Mouse (Mus musculus) erythroblast, embryonic 14.5 days (primary cell): ENCODE results near the gene Dop1b. TPM values are rescaled to one million over a fixed set of nuclear protein-coding genes. Genes with fewer than 3 reads are reported as not detected.
A peak's percentile ranks its signal among the peaks of the same experiment; 100 is the strongest.

Source experiments
- H3K27me3 ChIP-seq: 2 replicates; pipeline ENCODE4 v1.6.1; 2012; ENCODE audit warnings: inconsistent platforms; ENCODE audit not compliant: control insufficient read depth
- H3K36me3 ChIP-seq: 2 replicates; pipeline ENCODE4 v1.6.1; 2012; ENCODE audit warnings: mild to moderate bottlenecking, inconsistent platforms; ENCODE audit not compliant: control insufficient read depth
- H3K4me1 ChIP-seq: 2 replicates; pipeline ENCODE4 v1.6.1; 2012; ENCODE audit warnings: inconsistent platforms; ENCODE audit not compliant: control insufficient read depth
- H3K4me3 ChIP-seq: replicated peaks from 2 replicates; pipeline ENCODE3; 2012; ENCODE audit warnings: moderate library complexity, mild to moderate bottlenecking, inconsistent platforms
- H3K9me3 ChIP-seq: 2 replicates; pipeline ENCODE4 v1.6.1; 2012; ENCODE audit warnings: low read length, inconsistent platforms, mixed read lengths; ENCODE audit not compliant: control insufficient read depth
- GATA1 ChIP-seq: IDR thresholded peaks from 2 replicates; pipeline ENCODE4 v1.6.1; 2012; ENCODE audit warnings: low read length, inconsistent platforms, mixed read lengths
- TAL1 ChIP-seq: IDR thresholded peaks from 3 replicates; pipeline ENCODE4 v1.6.1; 2012; ENCODE audit warnings: low read length, inconsistent platforms, mixed read lengths
- polyA plus RNA-seq: library from polyadenylated mRNA; stranded (reverse); fragments of >175 nt; gene quantifications from 2 replicates; pipeline ENCODE4 v1.2.3, GENCODE M21; 2012

Gene Dop1b
- polyA plus RNA-seq, 1 experiment: 2.8 TPM

DNA sequence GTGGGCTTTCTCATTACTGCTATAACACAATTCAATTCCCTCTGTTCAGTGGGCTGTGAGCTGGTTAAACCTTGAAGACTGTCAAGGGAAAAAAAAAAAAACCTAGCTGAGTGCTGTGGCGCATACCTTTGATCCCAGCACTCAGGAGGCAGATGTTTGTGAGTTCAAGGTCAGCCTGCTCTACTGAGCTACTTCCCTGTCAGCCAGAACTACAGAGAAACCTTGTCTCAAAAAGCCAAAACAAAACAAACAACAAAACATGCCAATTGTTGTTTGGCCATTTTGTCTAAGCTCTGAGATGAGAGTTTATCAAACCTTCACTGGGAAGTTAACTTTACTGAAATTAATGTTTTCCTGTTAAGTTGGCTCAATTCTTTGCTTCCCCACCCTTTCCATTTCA, 2.5 kb upstream of the Dop1b start:
- Histone ChIP-seq H3K9me3 (no peaks in the 10 kb centered on the region), H3K4me1 (peaks cover 37% of the 10 kb centered on the region), H3K4me3 (no peak overlapping the region), H3K27me3 (no peaks in the 10 kb centered on the region), H3K36me3 (no peaks in the 10 kb centered on the region)
- no peak for TF ChIP-seq TAL1
- TF ChIP-seq GATA1: no peak

DNA sequence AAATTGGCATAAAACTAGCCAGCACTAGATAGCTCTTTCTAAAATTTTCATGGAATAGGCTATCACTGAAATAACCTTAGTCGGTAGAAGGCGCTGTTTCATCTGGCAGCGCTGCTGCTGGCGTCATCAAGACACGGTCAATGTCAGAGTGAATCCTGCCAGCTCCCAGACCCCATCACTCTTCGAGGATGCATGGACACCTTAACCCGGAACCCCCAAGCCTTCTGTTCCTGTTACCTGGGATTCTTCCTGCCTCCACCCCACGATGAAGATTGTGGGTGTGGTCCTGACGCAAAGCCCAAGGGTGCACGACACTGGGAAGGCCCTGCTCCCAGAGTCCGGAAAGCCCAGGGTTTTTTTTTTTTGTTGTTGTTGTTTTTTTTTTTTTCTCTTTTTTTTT, 780 bp upstream of the Dop1b start:
- peaks cover 53% of the 10 kb centered on the region for H3K4me1 ChIP-seq
- H3K27me3 ChIP-seq: no peaks in the 10 kb centered on the region
- TF ChIP-seq TAL1 (no peak), GATA1 (no peak)
- H3K9me3 ChIP-seq: no peaks in the 10 kb centered on the region
- peaks cover 8% of the 10 kb centered on the region for H3K36me3 ChIP-seq
- H3K4me3 ChIP-seq: peak overlapping the region; percentile 89

- no peaks in the 10 kb centered on the region for H3K9me3 ChIP-seq
- H3K4me1 ChIP-seq: peaks cover 63% of the 10 kb centered on the region
- peaks cover 21% of the 10 kb centered on the region for H3K36me3 ChIP-seq
- TF ChIP-seq TAL1 (no peak), GATA1 (no peak)
- no peaks in the 10 kb centered on the region for H3K27me3 ChIP-seq
- peak overlapping the region; percentile 89 for H3K4me3 ChIP-seq
These were observed 633 bp downstream of the Dop1b start for GRCm38 (mm10) chr16:93712189-93712885.

DNA sequence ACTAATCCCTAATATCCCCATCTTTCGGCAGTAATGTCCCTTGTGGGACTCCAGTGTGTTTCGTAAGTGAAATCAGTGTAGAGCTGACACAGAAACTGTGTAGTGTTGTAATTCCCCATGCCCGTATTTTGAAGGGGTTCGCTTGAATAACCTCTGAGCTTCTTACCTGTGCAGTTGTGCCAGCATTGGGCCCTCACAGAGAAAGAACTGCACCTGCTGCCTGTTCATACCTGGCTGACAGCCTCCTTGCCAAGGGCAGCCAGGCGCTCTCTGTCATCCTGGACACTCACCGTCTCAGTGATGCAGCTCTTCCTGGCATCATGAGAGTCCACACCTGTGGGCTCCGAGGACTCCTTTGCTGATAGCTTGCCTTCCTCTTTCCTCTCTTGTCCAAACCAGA, 1.3 kb downstream of the Dop1b start:
- Histone ChIP-seq H3K4me1 (peaks cover 67% of the 10 kb centered on the region), H3K9me3 (no peaks in the 10 kb centered on the region), H3K36me3 (peaks cover 27% of the 10 kb centered on the region), H3K27me3 (no peaks in the 10 kb centered on the region), H3K4me3 (peak overlapping the region; percentile 89)
- TF ChIP-seq TAL1 (no peak), GATA1 (no peak)

GRCm38 (mm10) chr16:93714426-93714825, 2.7 kb downstream of the Dop1b start:
- TF ChIP-seq GATA1 (no peak), TAL1 (no peak)
- peaks cover 67% of the 10 kb centered on the region for H3K4me1 ChIP-seq
- peak overlapping the region; percentile 7 for H3K4me3 ChIP-seq
- no peaks in the 10 kb centered on the region for H3K9me3 ChIP-seq
- H3K36me3 ChIP-seq: peaks cover 34% of the 10 kb centered on the region
- no peaks in the 10 kb centered on the region for H3K27me3 ChIP-seq

GRCm38 (mm10) chr16:93715826-93716225, 4.1 kb downstream of the Dop1b start:
- Histone ChIP-seq H3K36me3 (peaks cover 44% of the 10 kb centered on the region), H3K4me1 (peaks cover 65% of the 10 kb centered on the region), H3K4me3 (peak overlapping the region; percentile 40), H3K9me3 (no peaks in the 10 kb centered on the region), H3K27me3 (no peaks in the 10 kb centered on the region)
- TF ChIP-seq GATA1: no peak
- no peak for TF ChIP-seq TAL1

DNA sequence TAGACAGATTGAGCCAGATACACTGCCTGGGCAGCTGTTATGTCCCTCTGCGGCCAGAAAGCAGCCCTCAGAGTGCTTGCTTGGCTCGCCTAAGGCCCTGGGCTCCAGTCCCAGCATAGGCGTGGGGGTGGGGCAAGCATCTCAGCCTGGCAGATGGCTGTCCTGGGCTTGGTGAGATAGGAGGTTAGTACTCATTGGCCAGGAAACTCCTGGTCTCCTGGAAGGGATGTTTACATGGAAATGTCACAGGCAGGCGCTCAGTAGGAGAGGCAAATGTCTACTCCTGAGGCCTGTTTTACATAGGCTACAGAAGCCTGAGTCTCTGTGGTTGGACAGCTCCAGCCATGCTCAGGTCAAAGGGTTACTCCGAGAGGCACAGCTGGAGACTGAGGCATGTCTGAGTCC, 5.6 kb downstream of the Dop1b start:
- no peak overlapping the region for H3K4me3 ChIP-seq

GRCm38 (mm10) chr16:93721771-93722170, 10.1 kb downstream of the Dop1b start:
- Histone ChIP-seq H3K27me3 (no peaks in the 10 kb centered on the region), H3K36me3 (peaks cover 66% of the 10 kb centered on the region), H3K4me3 (no peak overlapping the region), H3K4me1 (peaks cover 9% of the 10 kb centered on the region), H3K9me3 (no peaks in the 10 kb centered on the region)
- TF ChIP-seq TAL1 (no peak), GATA1 (no peak)

More for the DNA sequence above, 5.6 kb downstream of the Dop1b start:
- H3K36me3 ChIP-seq: peaks cover 54% of the 10 kb centered on the region
- peak; percentile 42; the same call in 1 of the 3 replicates for TF ChIP-seq TAL1
- no peak for TF ChIP-seq GATA1
- no peaks in the 10 kb centered on the region for H3K27me3 ChIP-seq
- no peaks in the 10 kb centered on the region for H3K9me3 ChIP-seq
- H3K4me1 ChIP-seq: peaks cover 52% of the 10 kb centered on the region

GRCm38 (mm10) chr16:93722476-93722875, 10.8 kb downstream of the Dop1b start:
- no peaks in the 10 kb centered on the region for H3K9me3 ChIP-seq
- TF ChIP-seq GATA1 (no peak), TAL1 (no peak)
- H3K4me3 ChIP-seq: no peak overlapping the region
- H3K4me1 ChIP-seq: peaks cover 4% of the 10 kb centered on the region
- no peaks in the 10 kb centered on the region for H3K27me3 ChIP-seq
- peaks cover 66% of the 10 kb centered on the region for H3K36me3 ChIP-seq
